Mouse (Mus musculus): ENCODE results near the gene Gbp2b.

DNA sequence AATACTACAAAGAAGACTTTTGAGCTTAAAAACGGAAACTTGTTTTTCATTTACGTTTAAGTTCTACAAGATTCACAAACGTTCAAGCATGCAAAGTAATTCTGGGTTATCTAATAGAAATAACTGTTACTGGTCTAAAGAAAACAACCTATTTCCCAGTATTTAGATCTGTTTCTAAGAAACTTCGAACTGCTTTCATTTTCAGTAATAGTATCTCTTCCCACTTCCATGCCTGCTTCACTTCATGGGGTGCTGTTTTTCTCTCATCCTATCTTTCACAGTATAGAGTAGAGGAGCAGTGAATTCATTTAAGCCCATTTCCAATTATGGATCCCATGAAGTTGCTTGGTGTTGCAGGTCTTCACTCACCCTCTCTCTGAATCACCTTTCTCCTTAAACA is 16.3 kb upstream of the Gbp2b start:
- TF ChIP-seq CTCF (IDR thresholded peaks at IDR 0.05) (no peak), EP300 (IDR thresholded peaks at IDR 0.05) (no peak)

Measured in lung, postnatal 0 days (tissue).